Mouse (Mus musculus): ENCODE measurements around the gene Sri.

- TF ChIP-seq CTCF (IDR thresholded peaks at IDR 0.05; ENCODE audit: extremely low read depth, insufficient read length, insufficient replicate concordance, low read depth, low read length) (no peak), POLR2A (IDR thresholded peaks at IDR 0.05; ENCODE audit: low read depth, low read length) (no peak)
Observed at GRCm38 (mm10) chr5:8063207-8063606, 17.3 kb downstream of the Sri start.
